Mouse (Mus musculus) layer of hippocampus, adult 2 months (tissue): ENCODE results near the gene Tm4sf5. TPM values are rescaled to one million over a fixed set of nuclear protein-coding genes. Genes with fewer than 3 reads are reported as not detected.

Experiments used
- DNase-seq, 2 experiments: peaks; one replicate each; pipeline ENCODE4 v3.0.0; 2022; ENCODE audit warnings: low spot score in 2 of 2
- H3K27ac ChIP-seq: fragments of 200-600 bp; 2 replicates; pipeline ENCODE4 v1.8.1; 2022
- H3K4me3 ChIP-seq: fragments of 200-600 bp; 2 replicates; pipeline ENCODE4 v1.8.1; 2022; ENCODE audit warnings: mild to moderate bottlenecking
- CTCF ChIP-seq: fragments of 200-600 bp; conservative IDR thresholded peaks from 2 replicates; pipeline ENCODE4 v1.8.1; 2022; ENCODE audit warnings: antibody characterized with exemption, mild to moderate bottlenecking, moderate library complexity
- total RNA-seq, 2 experiments: library from RNA; stranded (reverse); gene quantifications; 2 replicates each; pipeline ENCODE4 v1.2.3; 2021

The Tm4sf5 gene
- total RNA-seq, 2 experiments from 2014 or later, result not detected

DNA sequence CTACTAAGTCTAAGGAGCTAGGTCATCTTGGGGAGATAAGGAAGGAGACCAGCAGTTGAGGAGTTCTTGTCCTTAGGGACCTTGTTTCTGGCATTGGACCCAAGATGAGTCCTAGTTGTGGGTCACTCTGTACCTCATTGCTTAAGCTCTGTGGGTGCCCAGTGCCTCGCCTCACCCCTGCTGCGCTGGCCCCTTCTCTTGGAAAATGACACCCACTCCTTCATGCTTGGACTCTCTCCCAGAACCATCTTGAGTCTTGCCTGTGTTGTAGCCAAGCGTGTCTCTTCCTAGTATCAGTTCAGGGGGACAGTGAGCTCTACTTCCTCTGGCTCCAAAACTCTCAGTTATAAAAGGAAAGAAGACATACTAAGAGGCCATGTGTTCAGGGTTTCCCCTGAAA, 15.9 kb upstream of the Tm4sf5 start:
- no peak for TF ChIP-seq CTCF
- Histone ChIP-seq H3K27ac (peak overlapping the region; percentile 32; the same call in 1 of the 2 replicates), H3K4me3 (no peak overlapping the region)
- DNase-seq, result no peak

DNA sequence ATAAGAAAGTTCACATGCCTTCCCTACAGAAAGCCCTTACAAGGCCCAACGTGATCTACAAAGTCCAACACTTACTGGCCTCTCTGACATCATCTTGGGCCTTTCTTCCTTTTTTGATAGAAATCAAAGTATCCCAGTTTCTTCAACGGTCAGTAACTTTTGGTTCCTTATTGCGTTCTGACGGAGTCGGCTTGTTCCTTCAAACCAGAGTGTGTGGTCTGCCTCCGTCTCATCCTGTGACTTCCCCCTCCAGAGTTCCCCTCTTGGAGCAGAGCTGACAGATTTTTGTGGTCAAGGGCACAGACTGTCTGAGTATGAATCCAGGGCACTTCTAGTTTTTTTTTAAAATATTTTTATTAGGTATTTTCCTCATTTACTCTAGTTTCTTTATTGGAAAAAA, 15.4 kb upstream of the Tm4sf5 start:
- no peak for TF ChIP-seq CTCF

GRCm38 (mm10) chr11:70499566-70500475, 5.2 kb upstream of the Tm4sf5 start:
- no peak overlapping the region for H3K27ac ChIP-seq
- H3K4me3 ChIP-seq, result no peak overlapping the region
- DNase-seq, result no peak
- peak; percentile 73 for TF ChIP-seq CTCF

More for the DNA sequence above, 15.4 kb upstream of the Tm4sf5 start:
- H3K4me3 ChIP-seq, result no peak overlapping the region
- DNase-seq, result no peak
- H3K27ac ChIP-seq, result peak overlapping the region; percentile 32; the same call in 1 of the 2 replicates

GRCm38 (mm10) chr11:70500476-70500812, 4.6 kb upstream of the Tm4sf5 start:
- Histone ChIP-seq H3K27ac (no peak overlapping the region), H3K4me3 (no peak overlapping the region)
- TF ChIP-seq CTCF, result no peak
- DNase-seq, result no peak

GRCm38 (mm10) chr11:70502018-70502417, 3.0 kb upstream of the Tm4sf5 start:
- no peak for TF ChIP-seq CTCF
- Histone ChIP-seq H3K27ac (no peak overlapping the region), H3K4me3 (no peak overlapping the region)
- DNase-seq, result no peak

DNA sequence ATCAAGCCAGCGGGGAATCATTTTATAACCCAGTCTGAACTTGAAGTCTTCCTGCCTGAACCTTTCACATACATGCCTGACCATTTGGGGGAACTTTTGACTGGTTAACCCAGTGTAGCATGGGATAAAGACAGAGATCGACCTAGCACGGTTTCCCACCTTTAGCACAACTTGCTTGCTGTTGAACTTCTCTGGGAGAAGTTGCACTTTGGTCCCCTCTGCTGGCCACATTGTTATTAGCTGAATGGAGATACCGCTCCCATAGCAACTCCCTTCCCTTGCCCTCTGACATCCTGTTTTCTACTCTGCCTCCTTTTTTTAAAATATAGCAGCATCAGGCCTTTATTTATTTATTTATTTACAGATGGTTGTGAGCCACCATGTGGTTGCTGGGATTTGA, 1.3 kb downstream of the Tm4sf5 start:
- DNase-seq, result peak in 1 of 2 experiments; percentile 66
- peak; percentile 80 for TF ChIP-seq CTCF
- Histone ChIP-seq H3K27ac (no peak overlapping the region), H3K4me3 (no peak overlapping the region)

DNA sequence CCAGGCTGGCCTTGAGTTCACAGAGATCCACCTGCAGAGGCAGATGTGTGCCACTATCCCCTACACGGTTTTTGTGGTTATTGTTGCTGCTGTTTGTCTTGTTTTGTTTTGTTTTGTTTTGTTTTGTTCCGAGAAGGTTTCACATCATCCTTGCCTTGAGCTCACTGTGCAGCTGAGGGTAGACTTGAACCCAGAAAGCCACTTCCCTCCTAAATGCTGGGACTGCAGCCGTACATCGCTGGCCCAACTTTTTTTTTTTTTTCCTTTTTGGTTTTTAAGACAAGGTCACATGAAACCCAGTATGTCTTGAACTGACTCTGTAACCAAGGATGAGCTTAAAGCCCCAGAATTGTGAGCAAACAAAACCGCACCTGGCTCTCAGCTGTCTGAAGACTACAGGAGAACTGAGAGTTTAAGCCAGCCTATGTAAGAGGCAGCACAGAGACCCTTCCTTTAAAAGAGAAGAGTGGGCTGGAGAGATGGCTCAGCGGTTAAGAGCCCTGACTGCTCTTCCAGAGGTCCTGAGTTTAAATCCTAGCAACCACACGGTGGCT, 2.0 kb downstream of the Tm4sf5 start:
- no peak overlapping the region for H3K27ac ChIP-seq
- no peak overlapping the region for H3K4me3 ChIP-seq
- DNase-seq, result no peak
- no peak for TF ChIP-seq CTCF

DNA sequence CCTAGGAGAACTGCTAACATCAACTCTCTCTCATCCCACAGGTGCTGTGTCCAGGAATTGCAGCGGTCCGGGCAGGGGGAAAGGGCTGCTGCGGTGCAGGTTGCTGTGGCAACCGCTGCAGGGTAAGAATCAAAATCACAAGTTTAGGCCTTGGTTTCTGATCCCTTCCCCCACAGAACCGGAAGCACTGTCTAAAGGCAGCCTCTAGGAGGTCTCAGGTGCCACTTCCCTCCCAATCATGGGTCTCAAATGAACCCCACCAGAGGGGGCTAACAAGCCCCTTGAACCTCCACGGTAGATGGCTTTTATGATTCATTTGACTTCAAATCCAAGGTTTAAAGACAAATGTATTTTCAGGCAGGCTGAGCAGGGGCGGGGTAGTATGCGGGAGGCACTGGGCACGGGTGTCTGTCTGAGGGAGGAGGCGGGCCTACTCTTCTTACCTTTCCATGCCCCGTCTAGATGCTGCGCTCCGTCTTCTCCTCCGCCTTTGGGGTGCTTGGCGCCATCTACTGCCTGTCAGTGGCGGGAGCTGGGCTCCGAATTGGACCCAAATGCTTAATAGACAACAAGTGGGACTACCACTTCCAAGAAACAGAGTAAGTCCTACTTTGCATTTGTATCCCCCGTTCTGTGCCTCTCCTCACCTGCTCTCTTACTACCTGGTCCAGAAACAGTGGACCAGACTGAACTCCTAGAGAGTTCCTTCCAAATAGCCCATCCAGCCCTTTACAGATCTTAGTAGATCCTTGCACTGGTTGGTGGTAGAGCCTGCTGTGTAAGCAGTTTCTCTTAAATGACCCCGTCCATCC, 4.9 kb downstream of the Tm4sf5 start:
- no peak overlapping the region for H3K27ac ChIP-seq
- peak; percentile 77 for TF ChIP-seq CTCF
- DNase-seq, result peak; percentile 45 to 46
- H3K4me3 ChIP-seq, result no peak overlapping the region; the same call in 1 of the 2 replicates

- Histone ChIP-seq H3K4me3 (no peak overlapping the region), H3K27ac (no peak overlapping the region)
- DNase-seq, result no peak
- no peak for TF ChIP-seq CTCF
Measured at GRCm38 (mm10) chr11:70511242-70511641, 6.2 kb downstream of the Tm4sf5 start.

GRCm38 (mm10) chr11:70511825-70512224, 6.8 kb downstream of the Tm4sf5 start:
- H3K27ac ChIP-seq, result no peak overlapping the region
- no peak for DNase-seq
- no peak overlapping the region for H3K4me3 ChIP-seq
- no peak for TF ChIP-seq CTCF

DNA sequence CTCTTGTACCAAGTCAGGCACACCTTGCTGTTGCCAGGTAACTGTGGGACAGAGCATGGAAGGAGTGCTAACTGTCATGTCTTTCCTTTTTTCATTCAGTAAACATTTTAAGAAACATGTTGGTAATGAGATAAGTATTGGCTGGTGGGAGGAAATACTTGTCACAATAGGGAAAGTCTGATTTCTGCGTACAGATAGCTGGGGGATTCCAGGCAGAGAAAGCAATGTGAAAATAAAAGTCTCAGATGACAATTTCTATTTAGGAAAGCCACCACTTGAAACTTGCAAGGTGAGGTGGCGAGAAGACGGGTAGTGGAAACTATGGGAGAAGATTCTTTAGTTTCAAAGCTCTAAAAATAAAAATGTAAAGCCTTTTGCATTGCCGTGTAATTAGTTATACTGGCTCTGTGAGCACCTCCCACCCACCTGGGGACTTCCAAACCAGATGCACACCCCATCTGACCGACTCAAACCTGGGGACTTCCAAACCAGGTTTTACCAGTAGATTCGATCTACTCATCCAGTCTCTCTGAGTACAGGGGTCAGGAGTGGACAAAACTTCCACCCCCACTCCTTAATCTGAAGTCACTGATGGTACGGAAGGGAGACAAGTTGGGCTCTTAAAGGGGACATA, 7.8 kb downstream of the Tm4sf5 start:
- Histone ChIP-seq H3K4me3 (no peak overlapping the region), H3K27ac (no peak overlapping the region)
- no peak for TF ChIP-seq CTCF
- no peak for DNase-seq

GRCm38 (mm10) chr11:70513520-70513919, 8.5 kb downstream of the Tm4sf5 start:
- Histone ChIP-seq H3K4me3 (no peak overlapping the region), H3K27ac (no peak overlapping the region)
- DNase-seq, result no peak
- TF ChIP-seq CTCF, result no peak

DNA sequence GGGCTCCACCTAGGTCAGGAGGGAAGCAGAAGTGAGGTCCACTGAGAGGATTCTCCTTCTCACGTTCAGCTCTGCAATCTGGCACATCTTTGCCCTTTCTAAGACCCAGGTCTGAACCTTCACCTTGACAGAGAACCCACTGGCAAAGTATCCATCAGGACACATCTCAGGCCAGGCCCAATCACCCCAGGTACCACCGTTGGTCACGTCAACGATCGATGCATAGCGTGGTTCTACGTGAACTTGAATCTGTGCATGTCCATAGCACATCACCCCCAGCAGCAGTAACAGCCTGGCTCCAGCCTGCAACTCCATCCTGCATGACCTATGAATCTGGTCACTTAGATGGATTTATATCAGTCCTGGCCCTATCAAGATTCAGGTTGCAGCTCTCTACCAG, 9.2 kb downstream of the Tm4sf5 start, which contains the start of gene Vmo1:
Vmo1 (minus strand) TSS at position 329 of the 400 bp plus-strand sequence.
- no peak within 1 kb of the TSS for H3K4me3 ChIP-seq
- H3K27ac ChIP-seq, result no peak within 1 kb of the TSS
- TF ChIP-seq CTCF, result no peak
- DNase-seq, result no peak
